Mouse (Mus musculus): ENCODE measurements around the gene Slc24a2.

Slc24a2 gene

DNA sequence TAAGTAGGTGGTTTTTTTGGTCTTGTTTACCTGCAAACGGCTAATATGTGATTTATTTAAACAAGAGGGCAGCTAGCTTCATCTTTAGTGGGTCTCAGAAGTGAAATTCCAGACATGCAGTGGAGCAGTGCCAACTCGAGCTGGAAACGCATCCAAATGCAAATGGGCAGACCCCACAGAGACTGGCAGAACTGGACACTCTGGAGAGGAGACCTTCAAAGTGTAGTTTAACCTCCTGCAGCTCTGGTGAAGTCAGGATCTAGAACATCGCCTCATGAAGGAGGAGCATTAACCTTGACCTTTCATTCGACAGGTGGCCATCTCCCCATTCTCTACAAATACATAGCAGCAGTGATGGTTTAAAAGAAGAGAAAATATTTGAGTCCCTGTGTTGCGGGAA, 287.6 kb downstream of the Slc24a2 start:
- no peak for DNase-seq

GRCm38 (mm10) chr4:86936706-86937105, 293.6 kb downstream of the Slc24a2 start:
- DNase-seq, result no peak

DNA sequence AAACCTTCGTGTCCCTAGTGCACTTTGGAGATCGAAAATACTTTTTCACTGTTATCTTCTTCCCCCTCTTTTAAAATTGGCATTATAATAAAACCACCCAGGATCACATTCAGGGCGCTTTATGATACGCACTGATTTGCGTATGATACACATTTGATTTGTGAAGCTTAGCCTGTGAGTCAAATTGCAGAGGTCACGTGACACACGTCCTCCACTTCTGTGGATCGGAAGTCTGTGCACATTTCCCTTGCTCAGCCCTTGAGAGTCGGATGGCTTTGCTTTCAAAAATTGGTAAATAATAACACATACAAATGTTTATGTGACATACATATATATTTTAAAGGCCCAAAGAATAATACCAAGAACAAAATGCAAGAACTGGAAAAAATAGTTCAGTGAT, 294.1 kb downstream of the Slc24a2 start:
- no peak for DNase-seq
